Mouse (Mus musculus): ENCODE measurements around the gene Edem3. TPM values are rescaled to one million over a fixed set of nuclear protein-coding genes. Genes with fewer than 3 reads are reported as not detected.

Edem3 gene
- polyA plus RNA-seq, 1 experiment, result 15.2 TPM

- H3K27ac ChIP-seq (ENCODE audit: insufficient read depth, low read length), result no peak overlapping the region
- no peak overlapping the region for H3K4me3 ChIP-seq (ENCODE audit: insufficient read depth, low read length)
- peaks cover 3% of the 10 kb centered on the region; the same call in 1 of the 2 replicates for H3K4me1 ChIP-seq (ENCODE audit: control insufficient read depth, insufficient read depth, low read length)
- no peak for TF ChIP-seq POLR2A (IDR thresholded peaks at IDR 0.05; ENCODE audit: extremely low read depth, insufficient read depth, low read length)
- TF ChIP-seq CTCF (IDR thresholded peaks at IDR 0.05; ENCODE audit: extremely low read depth, insufficient read depth, low read length), result no peak
Measured at GRCm38 (mm10) chr1:151764236-151764635, 9.1 kb downstream of the Edem3 start.

GRCm38 (mm10) chr1:151766166-151766565 is 11.0 kb downstream of the Edem3 start:
- no peak overlapping the region for H3K27ac ChIP-seq (ENCODE audit: insufficient read depth, low read length)
- TF ChIP-seq POLR2A (IDR thresholded peaks at IDR 0.05; ENCODE audit: extremely low read depth, insufficient read depth, low read length), result no peak
- no peak for TF ChIP-seq CTCF (IDR thresholded peaks at IDR 0.05; ENCODE audit: extremely low read depth, insufficient read depth, low read length)
- no peak overlapping the region for H3K4me3 ChIP-seq (ENCODE audit: insufficient read depth, low read length)

GRCm38 (mm10) chr1:151766976-151767654 is 11.9 kb downstream of the Edem3 start:
- H3K4me3 ChIP-seq (ENCODE audit: insufficient read depth, low read length), result no peak overlapping the region
- H3K4me1 ChIP-seq (ENCODE audit: control insufficient read depth, insufficient read depth, low read length), result peaks cover 3% of the 10 kb centered on the region; the same call in 1 of the 2 replicates
- no peak overlapping the region for H3K27ac ChIP-seq (ENCODE audit: insufficient read depth, low read length)
- no peak for TF ChIP-seq POLR2A (IDR thresholded peaks at IDR 0.05; ENCODE audit: extremely low read depth, insufficient read depth, low read length)
- no peak for TF ChIP-seq CTCF (IDR thresholded peaks at IDR 0.05; ENCODE audit: extremely low read depth, insufficient read depth, low read length)

More at GRCm38 (mm10) chr1:151766166-151766565, 11.0 kb downstream of the Edem3 start:
- H3K4me1 ChIP-seq (ENCODE audit: control insufficient read depth, insufficient read depth, low read length), result peaks cover 3% of the 10 kb centered on the region; the same call in 1 of the 2 replicates

GRCm38 (mm10) chr1:151769200-151769913 is 14.2 kb downstream of the Edem3 start:
- Histone ChIP-seq H3K4me1 (ENCODE audit: control insufficient read depth, insufficient read depth, low read length) (no peaks in the 10 kb centered on the region; the same call in 1 of the 2 replicates), H3K4me3 (ENCODE audit: insufficient read depth, low read length) (no peak overlapping the region), H3K27ac (ENCODE audit: insufficient read depth, low read length) (no peak overlapping the region)
- TF ChIP-seq CTCF (IDR thresholded peaks at IDR 0.05; ENCODE audit: extremely low read depth, insufficient read depth, low read length) (no peak), POLR2A (IDR thresholded peaks at IDR 0.05; ENCODE audit: extremely low read depth, insufficient read depth, low read length) (no peak)

GRCm38 (mm10) chr1:151777616-151778015 is 22.4 kb downstream of the Edem3 start:
- TF ChIP-seq POLR2A (IDR thresholded peaks at IDR 0.05; ENCODE audit: extremely low read depth, insufficient read depth, low read length), result no peak
- no peak for TF ChIP-seq CTCF (IDR thresholded peaks at IDR 0.05; ENCODE audit: extremely low read depth, insufficient read depth, low read length)
- Histone ChIP-seq H3K4me1 (ENCODE audit: control insufficient read depth, insufficient read depth, low read length) (0 out of 2 replicates have a peak, but pooled peaks cover 1% of the 10 kb centered on the region), H3K4me3 (ENCODE audit: insufficient read depth, low read length) (no peak overlapping the region), H3K27ac (ENCODE audit: insufficient read depth, low read length) (no peak overlapping the region)

- TF ChIP-seq POLR2A (IDR thresholded peaks at IDR 0.05; ENCODE audit: extremely low read depth, insufficient read depth, low read length) (no peak), CTCF (IDR thresholded peaks at IDR 0.05; ENCODE audit: extremely low read depth, insufficient read depth, low read length) (no peak)
- 0 out of 2 replicates have a peak, but pooled peaks cover 1% of the 10 kb centered on the region for H3K4me1 ChIP-seq (ENCODE audit: control insufficient read depth, insufficient read depth, low read length)
- no peak overlapping the region for H3K27ac ChIP-seq (ENCODE audit: insufficient read depth, low read length)
- no peak overlapping the region for H3K4me3 ChIP-seq (ENCODE audit: insufficient read depth, low read length)
Measured at GRCm38 (mm10) chr1:151778592-151778991, 23.4 kb downstream of the Edem3 start.

- Histone ChIP-seq H3K4me3 (ENCODE audit: insufficient read depth, low read length) (no peak overlapping the region), H3K4me1 (ENCODE audit: control insufficient read depth, insufficient read depth, low read length) (0 out of 2 replicates have a peak, but pooled peaks cover 1% of the 10 kb centered on the region), H3K27ac (ENCODE audit: insufficient read depth, low read length) (no peak overlapping the region)
- TF ChIP-seq POLR2A (IDR thresholded peaks at IDR 0.05; ENCODE audit: extremely low read depth, insufficient read depth, low read length) (no peak), CTCF (IDR thresholded peaks at IDR 0.05; ENCODE audit: extremely low read depth, insufficient read depth, low read length) (no peak)
Measured at GRCm38 (mm10) chr1:151779306-151779705, 24.1 kb downstream of the Edem3 start.

- Histone ChIP-seq H3K4me3 (ENCODE audit: insufficient read depth, low read length) (no peak overlapping the region), H3K27ac (ENCODE audit: insufficient read depth, low read length) (no peak overlapping the region), H3K4me1 (ENCODE audit: control insufficient read depth, insufficient read depth, low read length) (0 out of 2 replicates have a peak, but pooled peaks cover 1% of the 10 kb centered on the region)
- TF ChIP-seq POLR2A (IDR thresholded peaks at IDR 0.05; ENCODE audit: extremely low read depth, insufficient read depth, low read length) (no peak), CTCF (IDR thresholded peaks at IDR 0.05; ENCODE audit: extremely low read depth, insufficient read depth, low read length) (no peak)
Measured at GRCm38 (mm10) chr1:151781447-151781846, 26.3 kb downstream of the Edem3 start.

- TF ChIP-seq POLR2A (IDR thresholded peaks at IDR 0.05; ENCODE audit: extremely low read depth, insufficient read depth, low read length) (no peak), CTCF (IDR thresholded peaks at IDR 0.05; ENCODE audit: extremely low read depth, insufficient read depth, low read length) (no peak)
- no peak overlapping the region for H3K4me3 ChIP-seq (ENCODE audit: insufficient read depth, low read length)
- no peaks in the 10 kb centered on the region for H3K4me1 ChIP-seq (ENCODE audit: control insufficient read depth, insufficient read depth, low read length)
Measured at GRCm38 (mm10) chr1:151783403-151783802, 28.2 kb downstream of the Edem3 start.

More at GRCm38 (mm10) chr1:151783403-151783802, 28.2 kb downstream of the Edem3 start:
- H3K27ac ChIP-seq (ENCODE audit: insufficient read depth, low read length), result no peak overlapping the region

Measured in cortical plate, adult 2 months (tissue).